Mouse (Mus musculus) forebrain, embryonic 15.5 days (tissue): ENCODE measurements around the gene Rasip1. TPM values are rescaled to one million over a fixed set of nuclear protein-coding genes. Genes with fewer than 3 reads are reported as not detected.

ENCODE experiments used
- ATAC-seq: fragments of 200-750 bp; cut with Nextera tagmentation; replicated peaks from 2 replicates; pipeline ENCODE4 v1.8.0; 2017; ENCODE audit warnings: mild to moderate bottlenecking, moderate TSS enrichment, moderate library complexity
- H3K27ac ChIP-seq: fragments of 300-500 bp; sonication (generic); replicated peaks from 2 replicates; pipeline ENCODE4 v1.5.1; 2015; ENCODE audit warnings: mild to moderate bottlenecking, inconsistent platforms
- H3K27me3 ChIP-seq: fragments of 300-500 bp; sonication (generic); 2 replicates; pipeline ENCODE4 v1.6.1; 2015; ENCODE audit warnings: inconsistent platforms
- H3K36me3 ChIP-seq: fragments of 300-500 bp; sonication (generic); 2 replicates; pipeline ENCODE4 v1.6.1; 2015; ENCODE audit warnings: mild to moderate bottlenecking, inconsistent platforms
- H3K4me1 ChIP-seq: fragments of 300-500 bp; sonication (generic); 2 replicates; pipeline ENCODE4 v1.6.1; 2015; ENCODE audit warnings: inconsistent platforms
- H3K4me2 ChIP-seq: fragments of 300-500 bp; sonication (generic); replicated peaks from 2 replicates; pipeline ENCODE4 v1.6.1; 2015; ENCODE audit warnings: mild to moderate bottlenecking, inconsistent platforms
- H3K4me3 ChIP-seq: fragments of 300-500 bp; sonication (generic); 2 replicates; pipeline ENCODE4 v1.5.1; 2015; ENCODE audit warnings: mild to moderate bottlenecking, inconsistent platforms
- H3K9ac ChIP-seq: fragments of 300-500 bp; sonication (generic); replicated peaks from 2 replicates; pipeline ENCODE4 v1.6.1; 2015; ENCODE audit warnings: mild to moderate bottlenecking, inconsistent platforms
- H3K9me3 ChIP-seq: fragments of 300-500 bp; sonication (generic); 2 replicates; pipeline ENCODE4 v1.6.1; 2016; ENCODE audit warnings: inconsistent platforms
- WGBS: fragments of 180-500 bp; shearing (Covaris S2); methylation state at CpG from one replicate; pipeline ENCODE4 v1.1.7; 2015; ENCODE audit warnings: mixed read lengths; 5-methylcytosine and 5-hydroxymethylcytosine counted together
- polyA plus RNA-seq: library from polyadenylated mRNA; unstranded; fragments of >200 nt; fragmentation: Nextera tagmentation; extraction: Ambion mirVana; gene quantifications from 2 replicates; pipeline ENCODE4 v1.2.1, GENCODE M21; 2015

The Rasip1 gene
- polyA plus RNA-seq, 1 experiment from 2014 or later = 15.5 TPM

DNA sequence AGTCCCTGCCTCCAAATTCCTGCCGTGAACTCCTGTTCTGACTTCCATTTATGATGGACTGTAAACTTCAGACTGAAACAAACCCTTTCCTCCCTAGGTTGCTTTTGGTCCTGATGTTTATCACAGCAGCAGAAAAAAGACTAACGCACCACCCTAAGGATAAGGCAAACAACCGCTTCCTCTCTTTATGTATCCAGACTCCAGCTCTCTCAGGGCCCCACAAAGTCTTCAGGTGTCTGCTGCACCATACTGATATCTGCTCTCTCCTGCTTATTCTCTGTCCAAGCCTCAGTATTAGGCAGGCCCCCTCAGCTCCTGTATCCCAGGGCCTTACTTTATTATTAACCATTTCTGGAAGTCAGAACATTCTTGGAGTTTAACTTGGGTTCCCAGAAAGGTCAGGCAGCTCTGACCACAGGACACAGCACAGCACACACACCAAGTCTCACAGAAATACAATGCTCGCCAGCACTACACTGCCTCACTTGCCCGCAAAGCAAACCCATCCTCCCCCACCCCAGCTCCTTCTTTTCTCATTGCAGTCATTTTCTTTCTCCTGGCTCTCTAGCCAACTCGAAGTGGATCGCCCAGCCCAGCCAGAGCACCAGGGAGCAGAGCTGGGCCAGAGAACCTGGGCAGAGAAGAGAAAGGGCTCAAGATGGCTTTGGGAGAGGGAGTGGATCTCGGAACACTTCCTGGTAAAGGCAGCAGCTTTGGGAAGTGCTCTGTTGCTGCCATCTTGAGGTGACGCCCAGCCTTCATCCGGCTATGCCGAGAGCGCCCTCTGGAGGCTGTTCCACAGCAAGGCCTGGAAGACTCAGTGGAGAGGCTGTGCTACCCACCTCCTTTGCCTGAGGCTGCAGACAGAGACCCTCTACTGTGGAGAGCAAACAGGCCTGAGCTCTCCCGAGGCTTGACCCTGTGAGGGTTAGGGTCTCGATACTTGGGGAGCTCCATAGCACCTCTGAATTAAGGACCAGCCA lies 55.1 kb downstream of the Rasip1 start:
- H3K27ac ChIP-seq = peak overlapping the region; percentile 69
- H3K4me3 ChIP-seq = peak overlapping the region; percentile 16
- 29% methylated on average over 14 of the region's 14 CpGs for WGBS
- H3K9me3 ChIP-seq = no peaks in the 10 kb centered on the region
- ATAC-seq = peak; percentile 79
- no peaks in the 10 kb centered on the region for H3K27me3 ChIP-seq
- peaks cover 8% of the 10 kb centered on the region for H3K4me1 ChIP-seq
- 0 out of 2 replicates have a peak overlapping the region, but pooled peaks have one; percentile 33 for H3K9ac ChIP-seq
- peak overlapping the region; percentile 32 for H3K4me2 ChIP-seq
- H3K36me3 ChIP-seq = no peaks in the 10 kb centered on the region

DNA sequence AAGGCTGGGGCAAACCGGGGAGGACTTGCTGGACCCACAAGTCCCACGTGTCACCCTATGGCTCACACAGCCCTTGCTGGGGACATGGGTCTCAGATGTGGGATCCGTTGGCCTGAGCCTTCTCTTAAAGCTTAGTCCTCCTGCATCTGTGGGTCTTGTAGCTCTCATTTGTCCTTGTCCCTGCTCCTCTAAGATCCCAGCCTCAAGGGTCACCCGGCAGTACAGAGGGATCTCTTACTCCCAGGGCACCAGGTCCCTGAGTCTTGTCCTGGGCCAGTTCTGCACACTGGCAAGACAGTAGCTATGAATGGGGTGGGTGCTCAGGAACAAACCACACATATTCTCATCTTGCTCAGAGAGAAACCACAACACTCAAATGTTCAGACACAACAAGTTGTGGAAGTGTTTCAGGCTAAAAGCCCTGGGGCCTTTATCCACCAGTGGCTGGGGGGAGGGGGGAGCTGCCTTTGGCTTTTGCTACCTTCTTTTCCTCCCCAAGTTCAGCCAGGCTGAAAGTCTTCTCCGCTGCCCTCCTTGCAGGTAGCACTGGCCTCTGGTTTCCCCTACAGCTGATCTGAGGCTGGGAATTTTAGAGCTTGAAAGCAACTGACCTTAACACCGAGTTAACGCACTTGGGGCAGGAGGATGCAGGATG lies 56.2 kb downstream of the Rasip1 start, which contains the start of gene Ntn5:
Gene Ntn5, plus strand, starts transcription at position 627 of the 655 bp plus-strand sequence.
- Histone ChIP-seq H3K4me1 (peaks cover 8% of the 10 kb centered on the region), H3K27ac (peak within 1 kb of the TSS; percentile 69), H3K4me2 (no peak within 1 kb of the TSS), H3K4me3 (no peak within 1 kb of the TSS), H3K9ac (no peak within 1 kb of the TSS), H3K9me3 (no peaks in the 10 kb centered on the region), H3K27me3 (no peaks in the 10 kb centered on the region), H3K36me3 (no peaks in the 10 kb centered on the region)
- 75% methylated on average over 7 of the region's 7 CpGs for WGBS
- no peak for ATAC-seq

- ATAC-seq = no peak
- WGBS = 75% methylated on average over 10 of the region's 10 CpGs
- peaks cover 8% of the 10 kb centered on the region for H3K4me1 ChIP-seq
These were observed 58.5 kb downstream of the Rasip1 start for GRCm38 (mm10) chr7:45685811-45686210.

GRCm38 (mm10) chr7:45686841-45687240 lies 59.6 kb downstream of the Rasip1 start:
- H3K9ac ChIP-seq = no peak overlapping the region
- no peak overlapping the region for H3K4me2 ChIP-seq
- 77% methylated on average over 3 of the region's 3 CpGs for WGBS
- no peak for ATAC-seq
- no peak overlapping the region for H3K27ac ChIP-seq
- H3K36me3 ChIP-seq = no peaks in the 10 kb centered on the region
- H3K27me3 ChIP-seq = no peaks in the 10 kb centered on the region
- no peaks in the 10 kb centered on the region for H3K9me3 ChIP-seq
- H3K4me3 ChIP-seq = no peak overlapping the region
- H3K4me1 ChIP-seq = peaks cover 8% of the 10 kb centered on the region

More at GRCm38 (mm10) chr7:45685811-45686210, 58.5 kb downstream of the Rasip1 start:
- no peaks in the 10 kb centered on the region for H3K9me3 ChIP-seq
- H3K4me2 ChIP-seq = no peak overlapping the region
- no peak overlapping the region for H3K27ac ChIP-seq
- no peaks in the 10 kb centered on the region for H3K36me3 ChIP-seq
- no peaks in the 10 kb centered on the region for H3K27me3 ChIP-seq
- no peak overlapping the region for H3K4me3 ChIP-seq
- H3K9ac ChIP-seq = no peak overlapping the region

Other genes with a start within 250 kb of the Rasip1 start
- gene Snrnp70, start 231.7 kb upstream of the Rasip1 start, polyA plus RNA-seq = 220 and 231 TPM in 2 replicates
- not detected in 2 replicates for gene Kcna7, start 221.8 kb upstream of the Rasip1 start, polyA plus RNA-seq
- gene Ntf5, start 213.8 kb upstream of the Rasip1 start, polyA plus RNA-seq = not detected in 2 replicates
- 0.68 and 1.4 TPM in 2 replicates for gene Lhb, start 206.7 kb upstream of the Rasip1 start, polyA plus RNA-seq
- gene Gys1, start 192.6 kb upstream of the Rasip1 start, polyA plus RNA-seq = 19.4 and 19.6 TPM in 2 replicates
- 142 and 144 TPM in 2 replicates for gene Ruvbl2, start 189.4 kb upstream of the Rasip1 start, polyA plus RNA-seq
- gene Ftl1, start 167.6 kb upstream of the Rasip1 start, polyA plus RNA-seq = 6,132 and 6,335 TPM in 2 replicates
- gene Bax, start 160.6 kb upstream of the Rasip1 start, polyA plus RNA-seq = 288 and 289 TPM in 2 replicates
- 0.14 and 0.18 TPM in 2 replicates for gene Tulp2, start 145.6 kb upstream of the Rasip1 start, polyA plus RNA-seq
- not detected in 2 replicates for gene Gm45808, start 140.7 kb upstream of the Rasip1 start, polyA plus RNA-seq
- 2.3 and 2.6 TPM in 2 replicates for gene Dhdh, start 138.7 kb upstream of the Rasip1 start, polyA plus RNA-seq
- 95.0 and 95.7 TPM in 2 replicates for gene Nucb1, start 117.1 kb upstream of the Rasip1 start, polyA plus RNA-seq
- 15.4 and 15.6 TPM in 2 replicates for gene Ppp1r15a, start 101.2 kb upstream of the Rasip1 start, polyA plus RNA-seq
- 0.72 and 0.92 TPM in 2 replicates for gene Plekha4, start 101.2 kb upstream of the Rasip1 start, polyA plus RNA-seq
- not detected in 2 replicates for gene Hsd17b14, start 72.6 kb upstream of the Rasip1 start, polyA plus RNA-seq
- 21.6 and 23.3 TPM in 2 replicates for gene Bcat2, start 57.3 kb upstream of the Rasip1 start, polyA plus RNA-seq
- gene Fgf21, start 12.0 kb upstream of the Rasip1 start, polyA plus RNA-seq = not detected in 2 replicates
- gene Fut1, start 10.2 kb upstream of the Rasip1 start, polyA plus RNA-seq = not detected in 2 replicates
- 0.17 TPM in 1 of 2 replicates, not detected in the other for gene Izumo1, start 5.7 kb upstream of the Rasip1 start, polyA plus RNA-seq
- 2.5 and 2.7 TPM in 2 replicates for gene Mamstr, start 12.5 kb downstream of the Rasip1 start, polyA plus RNA-seq
- gene Fut2, start 38.9 kb downstream of the Rasip1 start, polyA plus RNA-seq = 0.31 TPM in 1 of 2 replicates, not detected in the other
- 0.29 and 0.45 TPM in 2 replicates for gene Ntn5, start 56.5 kb downstream of the Rasip1 start, polyA plus RNA-seq
- 0.14 TPM in 1 of 2 replicates, not detected in the other for gene Sec1, start 66.9 kb downstream of the Rasip1 start, polyA plus RNA-seq
- gene Car11, start 72.4 kb downstream of the Rasip1 start, polyA plus RNA-seq = 39.0 and 39.8 TPM in 2 replicates
- gene Dbp, start 77.6 kb downstream of the Rasip1 start, polyA plus RNA-seq = 3.6 and 4.1 TPM in 2 replicates
- gene Rpl18, start 88.0 kb downstream of the Rasip1 start, polyA plus RNA-seq = 633 and 683 TPM in 2 replicates
- 29.0 and 30.2 TPM in 2 replicates for gene Sphk2, start 90.5 kb downstream of the Rasip1 start, polyA plus RNA-seq
- gene Fam83e, start 93.7 kb downstream of the Rasip1 start, polyA plus RNA-seq = 0.37 and 1.0 TPM in 2 replicates
- not detected in 2 replicates for gene Spaca4, start 98.3 kb downstream of the Rasip1 start, polyA plus RNA-seq
- 21.7 and 22.9 TPM in 2 replicates for gene Lmtk3, start 156.2 kb downstream of the Rasip1 start, polyA plus RNA-seq
- gene Sult2b1, start 157.2 kb downstream of the Rasip1 start, polyA plus RNA-seq = 6.0 and 7.6 TPM in 2 replicates
- 376 and 383 TPM in 2 replicates for gene Cyth2, start 187.1 kb downstream of the Rasip1 start, polyA plus RNA-seq
- gene Kcnj14, start 197.3 kb downstream of the Rasip1 start, polyA plus RNA-seq = 0.55 and 0.98 TPM in 2 replicates
- 46.8 and 46.9 TPM in 2 replicates for gene Grwd1, start 203.5 kb downstream of the Rasip1 start, polyA plus RNA-seq
- gene Kdelr1, start 245.3 kb downstream of the Rasip1 start, polyA plus RNA-seq = 33.3 and 38.3 TPM in 2 replicates